Mouse (Mus musculus) fat pad, adult 2 months (tissue): ENCODE measurements around the gene Ndnf.

ENCODE experiments used
- DNase-seq: peaks from one replicate; pipeline ENCODE4 v3.0.0-alpha.2; 2011; ENCODE audit warnings: low read depth, low spot score; ENCODE audit errors: extremely low read depth

The Ndnf gene

DNA sequence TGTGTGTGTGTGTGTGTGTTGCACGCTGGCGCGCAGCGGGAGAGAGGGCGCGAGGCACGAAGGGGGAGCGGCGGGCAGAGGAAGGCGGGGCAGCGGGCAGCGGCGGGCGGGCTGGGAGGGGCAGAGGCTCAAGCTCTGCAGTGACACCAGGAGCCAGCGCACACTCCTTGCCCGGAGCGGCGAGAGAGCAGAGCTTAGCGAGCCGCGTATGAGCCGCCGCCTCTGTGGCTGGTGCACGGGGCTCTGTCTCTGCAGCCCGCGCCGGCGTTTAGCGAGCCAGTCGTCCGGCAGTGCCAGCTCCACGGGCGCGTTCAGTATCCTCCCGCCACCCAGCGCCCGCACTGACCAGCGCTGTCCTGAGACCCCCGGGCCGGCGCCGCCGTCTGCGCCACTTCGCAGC lies at the start of gene Ndnf:
TSS of gene Ndnf (plus strand) at position 140 of the 400 bp plus-strand sequence.
- no peak for DNase-seq

DNA sequence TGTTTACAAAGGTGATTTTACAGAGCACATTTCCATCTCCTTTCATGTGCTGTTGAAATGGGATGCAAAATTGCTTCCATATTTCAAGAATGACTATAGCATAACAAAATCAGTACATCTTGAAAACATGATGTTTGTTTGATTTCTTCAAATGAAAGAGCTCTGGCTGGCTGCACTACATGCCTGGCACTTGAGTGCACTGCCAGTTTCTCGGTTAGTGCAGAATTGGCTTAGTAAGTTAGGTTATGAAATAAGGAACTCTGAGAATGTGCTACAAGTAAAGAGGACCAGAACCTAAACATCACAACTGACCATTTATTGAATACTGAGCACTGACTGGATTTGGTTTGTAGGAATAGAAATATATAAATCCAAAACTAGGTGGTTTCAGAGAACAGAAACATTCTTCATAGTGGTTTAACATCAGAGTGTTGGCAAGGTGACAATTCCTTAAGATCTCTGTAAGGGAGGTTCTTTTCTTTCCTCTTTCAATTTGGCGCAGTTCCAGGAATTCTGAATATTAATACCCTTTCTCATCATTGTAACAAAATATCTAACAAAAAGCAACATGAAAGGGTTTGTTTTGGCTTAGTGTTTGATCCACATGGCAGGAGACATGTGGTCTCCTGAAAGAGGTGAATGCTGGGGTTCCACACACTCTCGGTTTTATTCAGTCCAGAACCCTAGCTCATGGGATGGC lies 48.2 kb upstream of the Ndnf start:
- no peak for DNase-seq

DNA sequence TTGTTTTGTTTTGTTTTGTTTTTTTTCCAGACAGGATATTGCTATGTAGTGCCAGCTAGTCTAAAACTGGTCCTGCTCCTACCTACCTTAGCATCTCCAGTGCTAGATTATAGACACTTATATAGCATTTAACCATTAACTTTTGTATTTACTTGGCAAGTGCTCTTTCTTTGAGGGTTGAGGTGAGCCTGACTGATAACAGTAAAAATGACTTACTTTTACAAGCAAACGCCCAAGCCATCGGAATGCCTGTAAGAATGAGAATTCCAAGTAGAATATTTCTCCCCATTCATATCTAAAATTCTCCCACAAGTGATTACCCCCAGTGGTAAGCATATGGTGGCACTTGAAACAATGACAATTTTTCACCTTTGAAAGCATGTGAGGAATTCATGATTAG lies 40.8 kb upstream of the Ndnf start:
- DNase-seq, result no peak

DNA sequence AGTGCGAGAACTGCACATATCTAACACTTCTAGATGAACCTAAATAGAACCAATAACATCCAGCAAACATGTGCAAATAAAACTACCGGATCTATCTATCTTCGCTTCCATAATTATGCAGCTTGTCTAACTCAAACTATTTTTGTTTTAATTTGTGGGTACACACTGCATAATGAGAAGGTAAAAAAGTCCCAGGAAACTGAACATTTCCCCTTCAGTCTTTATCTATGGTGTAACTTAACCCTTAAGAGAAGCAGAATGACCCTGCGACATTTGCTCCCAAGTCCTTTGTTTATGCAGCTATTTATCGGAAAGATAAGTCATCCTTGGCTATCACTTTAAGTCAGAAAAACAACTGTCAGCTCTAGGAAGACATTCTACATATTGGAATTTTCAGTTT lies 39.2 kb upstream of the Ndnf start:
- DNase-seq, result no peak

DNA sequence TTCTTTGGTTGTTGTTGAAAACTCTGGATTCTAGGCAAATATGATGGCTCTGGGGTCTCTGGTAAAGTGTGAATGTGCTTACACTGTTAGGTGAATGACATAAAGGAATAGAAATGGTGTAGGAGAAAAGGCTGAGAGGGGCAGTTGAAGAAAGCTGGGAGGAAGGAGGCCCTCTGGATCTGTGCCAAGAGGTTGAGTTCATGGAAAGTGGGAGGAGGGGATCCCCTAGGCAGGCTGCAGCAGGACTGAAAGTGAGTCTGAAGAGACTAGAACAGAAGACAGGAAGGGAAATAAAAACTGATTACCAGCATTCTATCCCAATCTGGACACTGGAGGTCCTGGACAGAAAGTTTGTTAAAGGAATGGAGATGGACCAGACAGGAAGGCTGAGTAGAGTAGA lies 29.0 kb upstream of the Ndnf start:
- DNase-seq, result no peak

DNA sequence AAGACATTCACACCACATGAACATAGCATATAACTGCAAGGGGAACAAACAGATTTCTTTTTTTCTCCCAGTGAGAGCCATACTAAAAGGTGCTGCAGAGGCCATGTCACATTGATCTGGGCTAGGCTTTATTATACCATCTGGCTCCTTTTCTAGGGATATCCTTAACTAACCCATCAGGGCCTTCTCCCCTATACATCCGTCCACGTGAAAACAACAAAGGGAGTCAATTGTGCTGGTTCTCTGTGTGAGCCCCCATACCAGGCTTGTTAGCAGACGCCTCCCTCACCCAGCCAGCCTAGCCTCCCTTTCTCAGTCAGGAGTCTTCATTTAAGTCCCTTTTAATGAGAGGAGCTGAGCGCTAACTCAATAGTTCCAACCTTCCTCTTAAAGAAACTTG lies 27.3 kb upstream of the Ndnf start:
- DNase-seq, result no peak

DNA sequence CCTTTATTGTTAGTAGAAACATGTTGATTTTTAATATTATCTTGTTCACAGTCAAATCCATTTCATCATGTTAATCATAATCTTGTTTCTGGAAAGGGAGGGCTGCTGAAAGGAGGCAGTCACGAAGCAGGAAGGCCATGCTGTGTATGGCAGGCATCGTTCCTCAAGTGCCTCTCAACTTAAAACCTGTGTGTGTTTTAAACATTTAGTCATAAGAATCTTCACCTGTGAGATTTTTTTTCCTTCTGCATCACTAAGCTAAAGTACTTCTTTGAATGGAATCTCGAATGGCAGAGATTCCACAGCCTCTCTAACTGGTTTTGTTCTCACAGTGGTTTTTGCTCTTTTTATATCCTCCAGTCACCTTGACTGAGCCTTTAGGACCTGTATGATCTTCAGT lies 25.0 kb upstream of the Ndnf start:
- DNase-seq, result no peak

DNA sequence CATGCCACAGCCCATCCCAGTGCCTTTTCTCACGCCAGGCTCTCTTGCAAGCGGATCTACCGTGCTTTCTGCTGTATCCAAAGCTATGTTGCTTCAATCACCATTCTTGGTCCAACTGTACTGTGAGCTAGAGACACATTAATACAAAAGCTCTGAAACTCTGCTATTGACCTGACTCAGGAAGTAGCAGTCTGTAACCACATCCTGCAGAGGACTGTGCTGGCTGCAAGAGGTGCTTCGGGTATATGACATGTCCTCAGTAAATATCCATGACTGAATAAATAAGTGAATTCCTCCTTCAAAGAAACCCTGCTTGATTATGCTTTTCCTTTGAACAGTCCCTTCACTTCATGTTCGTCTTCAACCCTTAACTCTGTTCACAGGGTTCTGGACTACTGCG lies 23.7 kb upstream of the Ndnf start:
- DNase-seq, result no peak

DNA sequence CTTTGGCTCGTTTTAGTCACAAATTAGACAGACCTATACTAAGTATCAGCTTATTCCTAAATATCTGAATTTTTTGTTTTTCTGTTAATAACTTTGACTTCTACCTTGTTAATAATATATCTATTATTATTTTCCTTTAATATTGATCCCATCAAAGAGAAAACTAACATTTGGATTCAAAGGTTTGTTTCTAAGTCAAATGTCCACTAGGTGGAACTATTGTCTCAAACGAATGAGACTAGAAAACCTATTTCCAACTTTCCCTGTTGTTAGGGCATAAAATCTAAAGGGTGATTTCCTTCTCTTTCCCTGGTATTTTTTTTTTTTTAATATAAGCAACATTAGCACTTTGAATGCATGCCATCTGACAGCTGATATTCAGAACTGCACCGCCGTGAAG lies 20.0 kb upstream of the Ndnf start:
- no peak for DNase-seq

DNA sequence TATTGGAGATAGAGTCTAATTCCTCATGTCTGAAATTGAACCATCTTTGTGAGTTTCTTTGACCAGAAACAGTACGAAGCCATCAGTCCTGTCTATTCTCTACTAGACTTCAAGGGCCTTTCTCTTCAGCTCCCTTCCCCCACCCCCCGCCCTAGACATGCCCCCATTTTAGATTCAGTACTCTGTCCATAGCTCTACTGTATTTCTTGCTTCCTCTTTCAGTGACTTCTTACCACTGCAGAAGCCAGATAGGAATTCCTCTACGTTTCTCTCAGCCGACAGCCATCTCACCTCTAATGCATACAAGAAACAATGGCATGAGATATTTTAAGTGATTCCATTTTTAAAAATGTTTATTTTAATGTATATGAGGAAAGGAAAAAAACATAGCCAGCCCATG lies 10.1 kb upstream of the Ndnf start:
- no peak for DNase-seq

DNA sequence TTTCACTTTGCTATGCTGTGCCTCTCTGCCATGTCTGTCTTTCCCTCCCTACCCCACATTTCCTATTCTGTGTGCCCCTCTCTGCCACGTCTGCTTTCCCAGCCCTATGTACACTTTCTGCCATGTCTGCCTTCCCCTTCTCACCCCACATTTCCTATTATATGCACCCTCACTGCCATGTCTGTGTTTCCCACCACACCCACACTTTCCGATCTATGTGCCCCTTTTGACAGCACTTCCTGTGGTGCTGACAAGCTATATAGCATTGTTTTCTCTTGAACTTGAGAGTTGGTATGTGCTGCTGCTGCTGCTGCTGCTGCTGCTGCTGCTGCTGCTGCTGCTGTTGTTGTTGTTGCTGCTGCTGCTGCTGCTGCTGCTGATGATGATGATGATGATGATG lies 9.3 kb upstream of the Ndnf start:
- no peak for DNase-seq

DNA sequence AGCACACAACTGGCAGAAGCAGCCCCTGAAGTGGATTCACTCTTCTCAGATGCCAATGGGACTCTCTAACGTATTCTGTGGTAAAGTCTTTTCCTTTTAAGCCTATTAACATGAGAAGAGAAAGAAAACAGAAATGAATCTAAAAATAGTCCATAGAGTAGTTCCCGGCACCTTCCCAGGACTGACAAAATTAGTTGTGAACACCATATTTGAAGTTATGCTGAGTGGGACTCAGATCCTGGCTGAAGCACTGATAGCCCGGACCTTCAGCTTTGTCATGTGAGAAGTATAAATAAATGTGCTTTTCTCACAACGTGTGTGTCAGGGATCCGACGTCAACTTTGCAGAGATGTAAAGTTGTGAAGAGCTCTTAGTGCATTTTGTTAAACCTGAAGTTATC lies 7.4 kb upstream of the Ndnf start:
- DNase-seq, result no peak

DNA sequence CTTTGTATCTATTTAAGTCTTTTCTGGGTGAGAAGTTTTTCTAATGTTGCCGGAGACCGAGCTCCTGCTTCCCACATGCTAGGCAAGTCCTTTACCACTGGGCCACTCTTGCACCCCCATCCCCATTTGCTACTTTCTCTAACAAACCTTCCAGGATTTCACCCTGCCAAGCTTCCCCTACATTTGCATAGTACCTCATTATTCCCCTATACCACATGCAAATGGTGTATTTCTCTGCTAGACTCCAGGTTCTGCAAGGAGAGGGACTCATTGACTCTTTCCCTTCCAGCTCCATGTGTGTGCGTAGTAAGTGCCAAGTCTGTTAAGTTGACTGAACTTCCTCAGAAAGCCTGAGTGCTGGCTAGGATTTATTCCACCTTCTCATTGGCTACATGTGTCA lies 5.1 kb upstream of the Ndnf start:
- DNase-seq, result no peak

DNA sequence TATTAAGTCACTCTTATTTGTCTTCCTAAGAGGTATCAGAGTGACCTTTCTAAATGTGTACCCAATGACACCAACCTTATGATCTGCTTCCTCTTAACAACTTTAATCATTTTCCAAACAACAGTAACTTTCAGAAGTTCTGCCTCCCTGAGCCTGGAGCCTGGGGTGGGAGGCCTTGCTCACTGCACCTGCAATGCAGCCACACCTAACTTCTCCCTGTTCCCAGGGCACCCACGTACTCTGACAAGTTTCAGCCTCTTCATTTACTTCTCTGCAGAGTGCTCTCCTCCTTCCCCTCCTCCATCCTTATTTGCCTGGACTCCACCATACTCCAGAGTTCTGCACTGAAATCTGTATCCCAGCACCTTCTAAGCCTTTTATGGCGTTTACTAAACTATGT lies 1.4 kb upstream of the Ndnf start:
- DNase-seq, result no peak

DNA sequence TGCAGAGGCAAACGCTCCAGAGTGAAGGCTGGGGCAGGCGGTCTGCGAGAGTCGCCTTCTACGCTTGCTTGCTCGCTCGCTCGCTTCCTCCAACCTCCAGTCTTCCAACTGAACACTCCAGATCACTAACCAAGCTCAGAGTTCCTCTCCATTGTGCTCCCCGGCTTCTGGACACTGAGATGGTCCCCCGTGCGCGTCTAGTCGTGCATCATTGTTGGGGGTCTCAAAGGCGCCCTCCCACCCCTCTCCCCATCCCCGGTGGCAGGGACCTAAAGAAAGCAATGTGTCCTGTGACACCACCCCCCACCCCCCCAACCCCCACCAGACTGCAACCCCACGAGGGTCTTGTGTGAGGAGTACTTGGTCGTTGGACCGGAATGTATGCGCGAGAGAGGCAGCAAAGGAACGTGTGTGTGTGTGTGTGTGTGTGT lies 394 bp upstream of the Ndnf start:
- no peak for DNase-seq

DNA sequence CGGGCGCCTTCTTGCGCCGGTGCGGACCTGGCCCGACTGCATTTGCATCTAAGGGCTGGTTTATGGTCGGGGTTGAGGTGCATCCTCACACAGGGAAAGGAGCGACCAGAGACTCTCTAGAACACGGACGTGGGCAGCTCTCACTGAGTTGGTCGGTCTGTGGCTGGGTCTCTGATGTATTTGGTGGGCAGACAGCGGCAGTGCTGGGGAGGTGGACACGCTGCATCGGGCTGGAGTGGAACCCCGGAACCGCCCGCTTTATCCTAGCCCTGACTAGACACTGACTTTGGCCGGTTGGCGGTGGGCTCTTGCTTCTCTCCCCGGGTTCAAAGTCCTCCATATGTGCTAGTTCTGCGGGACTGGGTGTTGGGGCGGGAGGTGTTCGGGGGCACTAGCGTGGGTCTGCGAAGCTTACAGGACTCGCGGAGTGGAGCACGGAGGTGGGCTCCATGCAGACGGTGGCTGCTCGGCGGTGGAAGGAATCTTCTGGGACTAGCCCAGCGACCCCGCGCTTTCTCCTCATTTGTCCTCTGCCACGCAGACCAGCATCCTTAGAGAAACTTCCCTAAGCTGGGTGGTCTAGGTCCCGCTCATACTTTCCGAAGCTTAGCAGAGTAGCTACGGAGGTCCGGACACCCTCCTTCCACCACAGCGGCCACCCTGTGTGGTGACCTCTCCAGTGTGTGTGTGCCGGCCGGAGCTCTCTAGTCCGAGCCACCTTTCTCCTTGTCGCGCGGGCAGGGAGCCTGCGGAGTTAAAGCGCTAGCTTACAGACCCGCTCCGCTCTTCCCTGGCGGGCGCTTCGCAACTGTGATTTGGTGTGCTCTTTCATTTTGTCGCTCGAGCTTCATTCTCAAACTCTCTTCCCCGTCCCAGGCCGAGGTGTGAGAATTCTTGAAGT lies 991 bp downstream of the Ndnf start:
- DNase-seq, result no peak

DNA sequence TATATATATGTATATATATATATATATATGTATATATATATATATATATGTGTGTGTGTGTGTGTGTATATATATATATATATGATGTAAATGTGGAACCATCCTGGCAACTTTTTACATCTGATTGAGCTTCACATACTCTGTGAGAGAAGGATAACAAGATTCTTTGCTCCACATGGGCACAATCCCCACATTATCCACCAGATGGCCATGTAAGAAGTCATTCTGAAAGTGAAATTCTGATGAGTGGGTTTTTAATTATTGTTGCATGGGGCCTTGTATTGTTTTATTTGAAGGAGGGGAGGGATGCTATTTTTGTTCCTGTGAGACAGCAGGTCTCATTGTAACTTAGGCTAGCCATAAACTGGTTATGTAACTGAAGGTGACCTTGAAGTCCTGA lies 22.5 kb downstream of the Ndnf start:
- no peak for DNase-seq

DNA sequence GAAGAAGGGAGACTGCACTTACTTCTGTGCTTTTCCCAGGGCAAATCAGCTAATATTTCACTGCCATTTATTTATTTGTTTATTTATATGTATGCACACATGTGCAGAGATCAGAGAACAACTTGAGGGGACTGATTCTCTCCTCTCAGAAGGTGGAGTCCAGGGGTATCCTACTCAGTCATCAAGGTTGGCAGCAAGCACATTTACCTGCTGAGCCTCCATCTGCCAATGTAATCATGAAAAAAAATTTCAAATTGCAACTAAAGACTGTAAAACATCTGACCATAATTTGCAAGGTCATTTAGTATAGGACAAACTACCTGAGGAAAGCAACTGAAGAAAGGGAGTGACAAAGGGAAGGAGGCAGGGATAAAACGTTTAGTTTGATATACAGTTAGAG lies 49.3 kb downstream of the Ndnf start:
- DNase-seq, result no peak

DNA sequence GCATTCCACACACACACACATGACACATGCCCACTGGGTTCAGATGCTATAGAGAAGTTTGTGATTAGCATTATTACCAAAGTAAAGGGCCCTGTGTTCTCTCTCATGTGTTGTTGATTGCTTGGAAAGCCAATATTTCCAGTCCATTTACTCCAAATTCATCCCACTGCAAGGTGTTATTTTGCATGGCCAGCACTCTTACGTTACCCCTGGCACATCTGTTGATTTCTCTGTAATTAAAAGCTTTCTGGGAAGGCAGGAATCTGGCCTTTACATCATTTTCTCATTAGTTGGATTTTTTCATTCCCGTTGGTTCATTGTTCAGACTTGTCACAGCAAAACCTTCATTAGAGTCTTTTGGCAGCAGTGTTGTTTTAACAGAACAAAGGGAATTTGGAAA lies 54.3 kb downstream of the Ndnf start:
- no peak for DNase-seq

DNA sequence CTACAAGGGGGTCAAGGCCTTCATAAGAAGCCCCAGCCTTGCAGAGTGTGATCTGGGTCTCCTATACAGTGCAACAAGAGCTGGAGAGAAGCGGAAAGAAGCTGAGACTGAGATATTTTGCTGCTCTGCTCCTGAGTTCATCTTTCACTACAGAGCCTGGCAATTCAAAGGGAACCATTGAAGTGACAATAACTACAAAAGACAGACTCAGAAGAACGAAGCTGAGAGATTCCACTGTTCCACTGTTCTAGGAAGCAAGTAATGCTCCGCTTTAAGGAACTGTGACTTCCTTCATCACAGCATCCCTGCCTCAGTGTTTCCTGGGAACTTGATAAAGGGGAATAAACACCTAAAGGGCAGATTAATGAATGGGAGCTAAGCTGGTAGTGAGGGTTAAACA lies 56.9 kb downstream of the Ndnf start:
- no peak for DNase-seq

DNA sequence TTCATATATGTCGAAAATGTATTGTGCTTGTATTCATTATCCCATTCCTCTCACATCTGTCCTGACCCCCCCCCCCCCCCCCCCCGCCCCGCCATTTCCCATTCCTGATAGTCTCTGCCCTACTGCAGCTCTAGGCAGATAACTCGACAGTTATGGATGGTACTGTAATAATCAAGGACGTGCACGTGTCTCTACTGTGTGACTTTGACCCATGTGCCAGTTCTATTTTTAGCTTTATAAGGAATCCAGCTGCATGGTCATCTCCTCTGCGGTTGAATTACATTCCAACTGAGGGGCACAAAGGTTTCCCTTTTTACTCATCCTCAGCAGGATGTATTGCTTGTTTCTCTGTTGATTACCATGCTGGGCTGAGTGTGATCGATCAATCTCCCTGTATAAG lies 68.1 kb downstream of the Ndnf start:
- no peak for DNase-seq

DNA sequence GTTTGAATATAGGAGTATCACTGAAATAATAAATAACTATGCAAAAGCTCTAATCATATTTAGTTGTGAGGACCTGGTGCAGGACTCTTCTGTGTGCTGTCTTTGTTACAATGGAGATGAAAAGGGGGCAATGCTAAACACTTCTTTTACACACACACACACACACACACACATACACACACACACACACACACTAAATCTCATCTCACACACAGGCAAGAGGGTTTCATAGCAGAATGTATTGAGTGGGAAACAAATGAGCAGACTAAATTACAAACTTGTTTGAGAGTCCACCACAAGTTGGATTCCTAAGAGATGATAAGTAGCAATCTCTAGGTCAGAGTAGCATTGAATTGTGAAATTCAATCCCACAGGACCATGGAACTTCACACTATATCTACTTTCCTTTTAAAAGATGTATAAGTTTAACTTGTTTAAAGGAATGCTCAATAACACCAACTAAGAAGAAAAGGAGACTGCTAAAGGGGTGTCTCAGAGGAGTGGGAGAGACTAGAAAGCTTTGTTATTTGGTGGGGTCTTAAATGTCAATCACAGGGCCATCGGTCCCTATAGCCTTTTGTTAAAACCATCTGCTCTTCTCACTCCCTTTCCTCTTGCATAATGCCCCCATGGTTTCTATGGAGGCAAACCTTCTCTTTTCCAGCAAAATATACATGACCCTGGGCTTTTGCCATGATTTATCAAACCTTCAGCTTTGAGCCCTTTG lies 71.9 kb downstream of the Ndnf start:
- no peak for DNase-seq
